Mouse (Mus musculus): ENCODE measurements around the gene Nos3. TPM values are rescaled to one million over a fixed set of nuclear protein-coding genes. Genes with fewer than 3 reads are reported as not detected.

Gene Nos3
- 10 to 100 TPM in 1 of 2 experiments, 1 to 10 TPM in 1; 7.7 to 11.2 TPM for total RNA-seq (2021)
- long read RNA-seq, experiment 1, full-length matches to known transcripts = 23 of 39 reads
- long read RNA-seq, experiment 1, partial matches to known transcripts = 11 of 39 reads
- long read RNA-seq, experiment 1, other reads (novel, unspliced or antisense) = 5 of 39 reads
- long read RNA-seq, experiment 2, full-length matches to known transcripts = 17 of 24 reads
- long read RNA-seq, experiment 2, partial matches to known transcripts = 4 of 24 reads
- long read RNA-seq, experiment 2, other reads (novel, unspliced or antisense) = 3 of 24 reads

DNA sequence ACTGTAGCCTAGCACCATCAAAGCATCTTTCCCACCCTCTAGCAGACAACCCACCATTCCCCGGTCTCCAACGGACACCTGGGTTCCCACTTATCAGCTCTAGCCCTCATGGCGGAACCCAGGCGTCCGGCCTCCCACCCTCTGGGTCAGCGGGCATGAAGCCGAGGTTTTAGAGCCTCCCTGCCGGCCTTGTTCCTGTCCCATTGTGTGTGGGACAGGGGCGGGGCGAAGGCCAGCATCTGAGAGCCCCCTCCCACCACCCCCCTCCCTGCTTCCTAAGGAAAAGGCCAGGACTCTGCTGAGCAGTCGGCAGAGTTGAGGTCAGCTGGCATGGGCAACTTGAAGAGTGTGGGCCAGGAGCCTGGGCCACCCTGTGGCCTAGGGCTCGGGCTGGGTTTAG lies at the start of gene Nos3:
Gene Nos3, plus strand, starts transcription at position 303 of the 400 bp plus-strand sequence.
- DNase-seq = peak; percentile 34

GRCm38 (mm10) chr5:24319776-24320466 lies 44.7 kb upstream of the Nos3 start:
- DNase-seq = no peak

- DNase-seq = no peak
These were observed 44.2 kb upstream of the Nos3 start for GRCm38 (mm10) chr5:24320467-24320813.

DNA sequence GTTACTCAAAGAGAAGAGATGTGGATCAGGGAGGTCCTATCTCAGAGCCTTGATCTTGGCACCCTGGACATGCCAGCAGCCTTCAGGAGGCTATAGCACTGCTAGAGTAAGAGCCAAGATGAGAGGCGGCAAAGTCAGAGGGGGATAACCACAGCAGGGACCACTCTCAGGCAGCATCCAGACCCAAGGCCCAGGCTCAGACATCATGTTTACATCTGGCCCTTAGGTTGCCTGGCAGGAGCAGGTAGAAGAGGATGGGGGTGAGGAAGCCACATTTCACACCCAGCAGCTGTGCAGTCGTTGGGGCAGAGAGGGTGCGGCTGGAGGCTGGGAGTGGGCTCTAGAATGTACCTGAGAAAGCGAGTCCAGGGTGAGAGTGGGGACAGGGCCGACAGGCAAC lies 43.7 kb upstream of the Nos3 start:
- DNase-seq = no peak

DNA sequence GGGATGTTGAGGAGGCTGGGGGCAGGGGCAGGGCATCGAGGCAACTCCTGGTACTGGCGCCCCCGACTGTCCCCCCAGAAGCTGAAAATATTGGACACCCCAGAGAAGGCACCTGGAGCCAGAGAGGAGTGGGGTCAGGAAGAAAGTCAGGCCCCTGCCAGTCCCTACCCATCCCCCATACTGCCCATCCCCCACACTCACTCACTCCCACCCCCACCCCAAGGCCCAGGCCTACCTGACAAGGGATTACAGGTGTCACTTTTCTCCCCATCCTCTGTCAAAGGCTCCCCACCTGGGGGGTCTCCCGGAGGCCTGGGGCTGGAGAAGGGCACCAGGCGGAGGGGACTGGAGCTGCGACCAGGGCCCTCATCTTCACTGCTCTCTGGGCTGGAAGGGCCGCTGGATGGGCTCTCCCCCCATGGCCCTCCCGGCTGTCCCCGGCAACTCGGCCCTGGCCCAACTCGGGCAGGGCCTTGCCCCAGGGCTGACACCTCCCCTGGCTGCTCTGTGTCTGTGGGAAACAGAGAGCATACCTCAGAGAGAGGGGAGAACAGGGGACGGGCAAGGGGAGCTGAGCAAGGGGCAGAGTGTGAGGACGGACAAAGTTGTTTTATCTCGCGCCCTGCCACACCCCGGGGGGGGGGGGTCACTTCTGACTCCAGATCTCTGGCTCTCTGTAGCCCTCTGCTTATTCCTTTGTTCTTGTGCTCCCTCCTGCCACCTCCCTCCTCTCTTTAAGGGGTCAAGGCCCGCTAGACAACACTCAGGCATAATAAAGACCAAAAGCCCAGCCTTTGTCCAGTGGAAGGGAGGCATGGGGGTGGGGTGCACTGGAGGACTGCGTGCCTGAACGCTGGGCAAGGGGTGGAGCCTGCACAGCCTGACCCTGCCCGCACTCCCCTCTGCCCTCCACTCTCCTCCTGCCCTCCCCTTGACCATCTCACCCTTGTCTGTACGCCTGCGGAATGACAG lies 42.6 kb upstream of the Nos3 start:
- no peak for DNase-seq

DNA sequence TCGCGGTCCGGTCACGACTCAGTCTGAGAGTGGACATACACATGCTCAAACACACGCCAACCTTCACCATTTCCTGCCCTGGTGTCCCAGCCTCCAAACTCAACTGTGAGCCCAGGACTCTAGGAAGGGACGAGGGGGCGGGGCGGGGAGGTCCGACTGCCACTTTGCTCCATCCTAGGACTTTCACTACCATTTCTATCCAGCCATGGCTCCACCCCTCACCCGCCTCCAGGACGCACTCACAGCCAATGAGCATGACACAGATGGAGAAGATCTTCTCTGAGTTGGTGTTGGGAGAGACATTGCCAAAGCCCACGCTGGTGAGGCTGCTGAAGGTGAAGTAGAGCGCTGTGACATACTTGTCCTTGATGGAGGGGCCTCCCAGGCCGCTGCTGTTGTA lies 39.4 kb upstream of the Nos3 start:
- no peak for DNase-seq

DNA sequence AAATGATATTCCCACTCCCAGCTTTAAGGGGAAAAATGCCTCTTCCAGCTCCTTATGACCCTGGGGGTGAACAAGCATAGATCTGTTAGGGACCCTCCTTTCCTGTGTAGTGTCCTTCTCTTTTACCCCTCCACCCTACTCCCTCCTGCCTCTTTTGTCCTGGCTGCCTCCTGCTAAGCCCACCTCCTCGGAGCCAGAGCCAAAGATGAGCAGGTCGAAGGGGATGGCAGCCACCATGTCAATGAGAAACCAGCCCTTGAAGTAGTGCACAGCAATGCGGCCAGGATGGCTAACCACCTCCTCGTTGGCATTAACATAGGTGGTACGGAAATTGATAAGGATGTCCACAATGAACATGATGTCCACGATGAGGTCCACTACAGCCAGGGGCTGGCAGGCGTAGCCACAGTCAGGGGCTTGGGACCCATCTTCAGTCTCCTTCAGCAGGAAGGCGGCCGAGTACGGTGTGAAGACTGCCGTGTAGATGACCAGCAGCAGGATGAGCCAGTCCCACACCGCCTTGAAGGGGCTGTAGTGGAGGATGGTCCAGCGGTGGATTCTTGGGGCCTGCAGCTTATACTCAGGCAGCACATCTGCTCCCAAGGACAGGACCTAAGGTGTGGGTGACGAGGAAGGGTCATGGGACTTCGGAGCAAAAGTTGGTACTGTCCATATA lies 38.3 kb upstream of the Nos3 start:
- DNase-seq = no peak

- peak; percentile 45 for DNase-seq
These were observed 37.7 kb upstream of the Nos3 start for GRCm38 (mm10) chr5:24326842-24327417.

DNA sequence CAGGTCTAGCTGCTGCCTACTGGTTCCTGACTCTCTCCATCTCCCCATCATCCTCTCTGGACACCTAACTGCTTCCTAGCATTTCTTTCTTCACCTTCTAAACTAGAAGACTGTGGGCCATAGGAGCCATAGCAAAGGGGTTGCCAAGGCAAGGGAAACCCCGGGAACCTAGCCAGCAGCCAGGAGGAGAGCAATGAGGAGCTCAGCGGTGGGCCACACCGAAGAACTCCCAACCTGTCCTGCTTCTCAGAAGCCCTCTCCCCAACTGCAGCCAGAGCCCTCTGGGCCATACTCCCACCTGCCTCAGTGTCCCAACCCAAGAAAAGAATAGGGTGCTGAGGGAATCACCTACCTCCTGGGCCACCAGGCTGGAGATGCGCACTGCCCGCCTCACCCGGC lies 35.8 kb upstream of the Nos3 start:
- no peak for DNase-seq

- peak; percentile 81 for DNase-seq
These were observed 35.2 kb upstream of the Nos3 start for GRCm38 (mm10) chr5:24329212-24329964.

- no peak for DNase-seq
These were observed 34.7 kb upstream of the Nos3 start for GRCm38 (mm10) chr5:24329965-24330298.

DNA sequence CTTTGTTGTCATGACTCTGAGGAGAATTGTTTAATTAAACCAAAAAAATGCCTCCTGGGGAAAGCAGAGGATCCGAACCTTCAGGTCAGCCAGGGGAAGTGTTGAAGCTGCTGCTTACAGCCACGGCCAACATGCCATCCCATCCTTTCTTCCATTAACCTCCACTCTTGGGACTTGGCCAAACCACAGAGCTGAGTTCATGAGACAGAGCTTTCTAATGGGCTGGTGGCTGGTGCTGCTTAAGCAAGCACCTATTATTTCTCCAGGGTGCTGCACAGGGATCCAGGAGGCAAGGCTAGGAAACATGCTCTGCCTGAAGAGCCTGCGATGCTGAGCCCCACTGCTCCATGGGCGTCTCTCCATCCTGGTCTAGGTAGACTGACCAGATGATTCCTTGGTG lies 32.2 kb upstream of the Nos3 start:
- no peak for DNase-seq

DNA sequence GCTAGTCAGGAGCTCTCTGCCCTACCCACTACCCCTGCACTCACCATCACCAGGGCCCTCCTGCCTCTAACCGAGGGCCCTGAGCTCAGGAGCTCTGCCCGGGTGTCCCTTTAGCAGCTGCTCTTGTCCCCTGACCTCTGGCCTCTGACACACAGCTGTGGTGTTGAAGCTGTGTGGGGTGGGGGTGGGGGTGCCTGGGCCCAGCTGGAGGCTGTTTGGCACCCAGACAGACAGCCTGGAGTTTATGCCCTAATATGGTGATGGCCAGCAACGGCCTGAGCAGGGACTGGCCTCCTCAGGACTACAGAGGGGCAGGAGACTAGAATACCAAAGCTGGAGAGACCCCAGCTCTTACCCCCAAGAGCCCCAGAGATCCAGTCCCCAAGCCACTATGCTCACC lies 29.9 kb upstream of the Nos3 start:
- no peak for DNase-seq

DNA sequence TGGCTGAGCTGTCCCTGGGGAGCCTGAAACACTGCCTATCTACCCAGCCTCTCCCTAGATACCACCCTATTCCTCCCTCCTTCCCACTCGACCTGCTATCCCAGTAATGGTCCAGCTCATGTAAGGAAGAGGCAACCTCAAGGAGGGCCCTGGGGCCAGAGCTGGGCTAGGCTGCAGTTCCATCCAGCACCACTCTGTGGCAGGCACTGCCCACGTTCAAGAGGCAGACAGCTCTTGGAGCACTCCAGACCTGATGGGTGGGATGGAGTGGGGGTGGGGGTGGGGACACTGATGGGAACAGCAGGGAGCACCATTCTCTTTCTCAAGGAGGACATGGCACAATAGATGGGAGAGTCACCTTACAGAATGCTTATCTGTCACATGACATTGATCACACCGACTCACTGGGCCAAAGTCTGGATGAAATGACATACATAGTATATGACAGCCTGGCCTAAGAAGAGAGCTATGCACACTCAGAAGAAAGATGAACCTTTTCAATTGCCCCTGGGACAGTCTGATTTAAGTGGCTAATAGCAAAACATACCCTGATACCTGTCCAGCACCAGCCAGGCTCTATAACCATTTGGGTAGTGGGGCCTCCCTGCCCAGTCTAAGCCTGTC lies 28.6 kb upstream of the Nos3 start:
- DNase-seq = peak; percentile 54

DNA sequence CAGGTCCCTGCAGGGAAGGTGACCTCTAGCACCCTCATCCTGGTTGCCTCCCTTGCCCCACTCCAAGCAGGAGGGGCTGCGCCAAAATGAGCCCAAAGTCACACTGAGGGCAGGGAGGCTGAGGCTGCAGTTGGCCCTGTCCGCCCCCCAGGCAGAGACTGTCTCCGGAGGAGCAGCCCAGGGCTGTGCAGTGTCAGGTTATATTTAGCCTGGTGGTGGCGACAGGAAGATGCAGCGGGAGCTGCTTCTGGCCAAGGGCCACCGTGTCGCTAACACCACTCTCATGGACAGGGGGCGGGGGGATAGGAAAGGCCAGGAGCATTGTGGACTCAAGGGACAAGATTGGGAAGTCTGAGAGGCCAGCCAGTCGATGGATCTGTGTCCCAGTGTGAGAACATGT lies 27.2 kb upstream of the Nos3 start:
- DNase-seq = no peak

- DNase-seq = no peak
These were observed 26.8 kb upstream of the Nos3 start for GRCm38 (mm10) chr5:24337821-24338220.

DNA sequence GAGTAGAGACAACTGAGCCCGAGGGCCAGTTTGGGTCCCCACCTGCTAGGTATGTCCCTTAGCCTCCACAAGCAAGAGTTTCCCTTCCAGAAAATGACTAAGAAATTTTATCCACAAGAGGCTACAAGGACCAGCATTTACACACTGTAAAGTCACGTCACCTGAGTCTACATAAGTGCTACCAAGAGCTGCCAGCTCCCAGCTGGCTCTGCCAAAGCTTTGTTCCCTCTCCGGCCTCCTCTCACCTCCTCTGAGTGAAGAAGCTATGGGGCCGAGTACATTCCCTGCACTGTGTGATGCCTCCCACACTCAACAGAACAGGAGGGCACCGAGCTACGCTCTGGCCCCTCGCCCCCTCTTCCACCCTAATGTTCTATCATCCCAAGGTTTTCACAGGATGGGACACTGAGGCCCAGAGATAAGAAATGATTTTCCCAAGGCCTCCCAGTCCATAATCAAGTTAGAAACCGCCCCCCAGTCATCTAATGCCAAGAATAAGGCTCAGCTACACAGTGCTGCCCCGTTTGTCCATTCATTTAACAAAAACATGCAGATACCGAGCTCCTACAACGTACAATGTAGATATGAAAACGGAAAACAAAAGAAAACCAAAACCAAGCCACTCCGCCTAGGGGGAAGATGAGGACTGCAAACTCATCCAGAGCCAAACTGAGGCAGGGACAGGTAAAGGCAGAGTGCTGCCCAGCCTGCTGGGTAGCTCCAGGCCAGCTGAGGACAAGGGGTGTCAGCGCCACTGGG lies 22.2 kb upstream of the Nos3 start:
- no peak for DNase-seq

- no peak for DNase-seq
These were observed 21.6 kb upstream of the Nos3 start for GRCm38 (mm10) chr5:24342966-24343365.

DNA sequence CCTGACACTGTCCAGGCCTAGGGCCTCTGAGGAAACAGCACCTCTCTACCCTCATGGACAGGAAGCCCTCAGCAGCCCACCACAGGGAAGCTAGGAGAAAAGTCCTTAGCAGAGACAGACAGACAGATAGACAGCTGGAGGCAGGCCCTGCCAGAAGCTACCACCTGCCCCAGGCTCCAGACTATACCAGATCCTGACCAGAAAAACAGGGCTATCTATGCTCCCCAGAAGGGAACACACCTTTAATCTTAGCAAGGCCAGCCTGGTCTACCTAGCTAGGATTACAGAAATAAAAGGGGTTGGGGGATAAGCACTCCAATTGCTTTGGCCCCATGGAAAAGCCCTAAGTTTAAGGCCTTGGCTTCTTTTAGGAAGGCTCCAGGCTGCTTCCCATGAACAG lies 21.2 kb upstream of the Nos3 start:
- no peak for DNase-seq

DNA sequence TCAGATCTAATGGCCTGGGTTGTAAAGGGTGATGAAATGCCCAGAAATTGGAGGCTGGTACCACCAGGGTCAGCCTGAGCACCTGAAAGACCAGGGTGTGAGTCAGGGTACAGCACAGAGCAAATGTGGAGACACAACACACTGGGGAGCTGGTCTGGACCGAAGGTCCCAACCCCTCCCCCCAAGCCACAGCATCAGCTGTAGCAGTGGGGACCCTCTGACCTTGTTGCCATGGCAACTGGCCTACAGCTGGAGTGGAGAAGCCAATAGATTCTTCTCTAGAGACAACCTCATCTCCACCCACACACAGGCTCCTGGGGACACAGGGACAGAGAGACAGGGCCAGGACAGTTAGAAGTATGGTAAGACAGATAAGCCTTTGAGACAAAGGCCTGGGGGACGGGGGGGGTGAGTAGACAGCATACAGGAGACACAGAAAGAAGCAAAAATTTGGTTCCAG lies 20.6 kb upstream of the Nos3 start:
- no peak for DNase-seq

All from gastrocnemius, postnatal 10 days (tissue).